9 mouse cellular contexts compared by ENCODE assay signal in the genomic region with DNA sequence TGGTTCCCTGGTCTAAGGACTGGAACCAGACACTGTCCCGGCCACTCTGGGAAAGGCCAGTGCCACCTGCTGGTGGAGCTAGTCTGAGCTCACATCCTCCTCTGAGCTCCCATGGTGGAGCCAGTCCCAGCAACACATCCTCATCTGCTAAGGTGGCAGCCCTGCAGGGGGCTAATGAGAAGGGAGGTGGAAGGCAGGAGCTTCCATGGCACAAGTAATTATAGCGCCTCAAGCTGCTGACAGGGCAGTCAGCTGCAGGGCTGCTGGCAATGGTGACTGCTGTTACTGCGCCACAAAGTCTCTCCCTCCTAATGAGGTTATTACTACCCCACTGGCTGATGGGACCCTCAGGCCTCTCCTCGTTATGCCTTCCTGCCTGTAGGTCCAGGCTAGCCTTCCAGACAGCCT.
DNase-seq lines count a peak whose midpoint lies in the region; ATAC-seq lines count a peak whose summit lies in the region.
"Had no signal": no experiment of that assay in that cellular context is flagged by ENCODE, and none has a peak within 500 bp of the region (broad histone marks: within the 10 kb centered on the region; RNA-seq: fewer than 3 reads in every experiment).

No protein-coding gene starts in this region.

- no peaks in the 10 kb centered on the region for H3K9me3 ChIP-seq in midbrain, embryonic 11.5 days (ENCODE audit: control insufficient read depth, low read length)
- H3K9me3 ChIP-seq in midbrain, embryonic 10.5 days (replicated peaks), result no peaks in the 10 kb centered on the region
- no peaks in the 10 kb centered on the region for H3K9me3 ChIP-seq in hindbrain, embryonic 16.5 days (ENCODE audit: control insufficient read depth, low read length)

- no peak overlapping the region for H3K9ac ChIP-seq in midbrain, embryonic 11.5 days (ENCODE audit: low read length)
- no peak overlapping the region for H3K9ac ChIP-seq in hindbrain, embryonic 16.5 days (ENCODE audit: low read depth, low read length)

- no peaks in the 10 kb centered on the region for H3K4me1 ChIP-seq in midbrain, embryonic 11.5 days (ENCODE audit: control insufficient read depth, insufficient read depth, low read length)
- peaks cover 17% of the 10 kb centered on the region for H3K4me1 ChIP-seq in midbrain, embryonic 10.5 days
- H3K4me1 ChIP-seq in hindbrain, embryonic 16.5 days (ENCODE audit: control insufficient read depth, insufficient read depth, low read depth, low read length), result peaks cover 5% of the 10 kb centered on the region

- DNase-seq in frontal cortex, postnatal 10 days (ENCODE audit: low spot score in 2 of 2), result no peak
- no peak for DNase-seq in midbrain, embryonic 11.5 days (ENCODE audit: low spot score, missing footprints)
- no peak for DNase-seq in midbrain, embryonic 10.5 days (ENCODE audit: low spot score)
- DNase-seq in retina, postnatal 1 day, result peak; percentile 73
- no peak for DNase-seq in adrenal gland, postnatal 25 days
- DNase-seq in adrenal gland, adult 2 months, result no peak
- DNase-seq: cerebellum, adult 8-10 months had no signal

- no peak overlapping the region for H3K4me3 ChIP-seq in midbrain, embryonic 11.5 days (ENCODE audit: low read depth, low read length)
- no peak overlapping the region for H3K4me3 ChIP-seq in midbrain, embryonic 10.5 days
- H3K4me3 ChIP-seq in hindbrain, embryonic 16.5 days (ENCODE audit: low read length), result no peak overlapping the region

- H3K27me3 ChIP-seq in midbrain, embryonic 11.5 days (ENCODE audit: control insufficient read depth, insufficient read depth, low read length), result no peaks in the 10 kb centered on the region; the same call in none of the 2 replicates
- peaks cover 41% of the 10 kb centered on the region for H3K27me3 ChIP-seq in midbrain, embryonic 10.5 days (ENCODE audit: low read depth, poor library complexity, severe bottlenecking)
- no peaks in the 10 kb centered on the region for H3K27me3 ChIP-seq in hindbrain, embryonic 16.5 days (replicated peaks; ENCODE audit: control insufficient read depth, insufficient read depth, low read length)

- 0 out of 2 replicates have a peak, but pooled peaks have one; percentile 39 for ATAC-seq in frontal cortex, adult (ENCODE audit: low TSS enrichment)
- peak; percentile 38 for ATAC-seq in midbrain, embryonic 11.5 days (ENCODE audit: low FRiP score)
- ATAC-seq in hindbrain, embryonic 16.5 days, result peak; percentile 57

- H3K4me2 ChIP-seq in midbrain, embryonic 11.5 days, result no peak overlapping the region
- no peak overlapping the region for H3K4me2 ChIP-seq in hindbrain, embryonic 16.5 days (ENCODE audit: low read length)

- no peak overlapping the region for H3K27ac ChIP-seq in midbrain, embryonic 11.5 days (ENCODE audit: low read depth, low read length)
- H3K27ac ChIP-seq in midbrain, embryonic 10.5 days (replicated peaks), result no peak overlapping the region
- no peak overlapping the region for H3K27ac ChIP-seq in hindbrain, embryonic 16.5 days (ENCODE audit: low read depth, low read length)

- H3K36me3 ChIP-seq in midbrain, embryonic 11.5 days (ENCODE audit: control insufficient read depth, insufficient read depth, low read length), result no peaks in the 10 kb centered on the region
- H3K36me3 ChIP-seq in midbrain, embryonic 10.5 days, result no peaks in the 10 kb centered on the region
- no peaks in the 10 kb centered on the region for H3K36me3 ChIP-seq in hindbrain, embryonic 16.5 days (ENCODE audit: control insufficient read depth, insufficient read depth, low read length)

- 41% methylated on average over 4 of the region's 4 CpGs for WGBS in midbrain, embryonic 11.5 days
- 35% methylated on average over 4 of the region's 4 CpGs for WGBS in midbrain, embryonic 10.5 days
- WGBS in hindbrain, embryonic 16.5 days, result 19% methylated on average over 4 of the region's 4 CpGs
